Mouse (Mus musculus) small intestine, adult 2 months (tissue): ENCODE data around the gene Txnrd3. TPM values are rescaled to one million over a fixed set of nuclear protein-coding genes. Genes with fewer than 3 reads are reported as not detected.

Experiments used
- H3K27ac ChIP-seq: fragments of 200-500 bp; 2 replicates; pipeline ENCODE4 v1.5.1; 2012; ENCODE audit warnings: low read depth, low read length, control low read depth, inconsistent platforms; ENCODE audit not compliant: insufficient read depth
- H3K27me3 ChIP-seq: fragments of 200-500 bp; 2 replicates; pipeline ENCODE4 v1.6.1; 2012; ENCODE audit warnings: mild to moderate bottlenecking, moderate library complexity, low read length, inconsistent platforms; ENCODE audit not compliant: control insufficient read depth, insufficient read depth
- H3K36me3 ChIP-seq: fragments of 200-500 bp; 2 replicates; pipeline ENCODE4 v1.6.1; 2012; ENCODE audit warnings: mild to moderate bottlenecking, low read length, control low read depth, inconsistent platforms; ENCODE audit not compliant: control insufficient read depth, insufficient read depth
- H3K4me1 ChIP-seq: fragments of 200-500 bp; 2 replicates; pipeline ENCODE4 v1.6.1; 2012; ENCODE audit warnings: low read length, inconsistent platforms, mixed read lengths; ENCODE audit not compliant: control insufficient read depth, insufficient read depth, insufficient read length
- H3K4me3 ChIP-seq: fragments of 200-500 bp; 2 replicates; pipeline ENCODE4 v1.5.1; 2012; ENCODE audit warnings: low read depth, mild to moderate bottlenecking, control low read depth, inconsistent platforms, low read length, moderate library complexity
- CTCF ChIP-seq: fragments of 200-500 bp; IDR thresholded peaks from 2 replicates; pipeline ENCODE4 v1.5.1; 2012; ENCODE audit warnings: low read depth, mild to moderate bottlenecking, control low read depth, inconsistent platforms, low read length, moderate library complexity, mixed read lengths; ENCODE audit not compliant: insufficient replicate concordance, insufficient read length; ENCODE audit errors: extremely low read depth
- POLR2A ChIP-seq: fragments of 200-500 bp; IDR thresholded peaks from 2 replicates; pipeline ENCODE4 v1.6.1; 2012; ENCODE audit warnings: low read depth, mild to moderate bottlenecking, control low read depth, inconsistent platforms, low read length, moderate library complexity
- WGBS: fragments of 180-500 bp; shearing (Covaris S2); methylation state at CpG from one replicate; pipeline ENCODE4 v1.1.7; 2018; 5-methylcytosine and 5-hydroxymethylcytosine counted together
- polyA plus RNA-seq: library from polyadenylated mRNA; depleted of rRNA; stranded (reverse); fragments of >200 nt; gene quantifications from 2 replicates; pipeline ENCODE4 v1.2.3, GENCODE M21; 2012

Txnrd3 gene
- polyA plus RNA-seq, 1 experiment: 4.3 TPM

GRCm38 (mm10) chr6:89614107-89614471 lies 29.7 kb upstream of the Txnrd3 start:
- H3K36me3 ChIP-seq: no peaks in the 10 kb centered on the region
- H3K4me1 ChIP-seq: no peaks in the 10 kb centered on the region
- no peak overlapping the region for H3K4me3 ChIP-seq
- H3K27me3 ChIP-seq: no peaks in the 10 kb centered on the region
- 4% methylated on average over 2 of the region's 2 CpGs for WGBS
- TF ChIP-seq CTCF (no peak), POLR2A (no peak)
- H3K27ac ChIP-seq: no peak overlapping the region

- H3K36me3 ChIP-seq: no peaks in the 10 kb centered on the region
- no peak overlapping the region for H3K4me3 ChIP-seq
- WGBS: 63% methylated on average over 7 of the region's 7 CpGs
- H3K27me3 ChIP-seq: no peaks in the 10 kb centered on the region
- H3K27ac ChIP-seq: no peak overlapping the region
- TF ChIP-seq CTCF (no peak), POLR2A (no peak)
- no peaks in the 10 kb centered on the region for H3K4me1 ChIP-seq
Observed at GRCm38 (mm10) chr6:89614596-89615372, 29.0 kb upstream of the Txnrd3 start.

- 60% methylated on average over 7 of the region's 7 CpGs for WGBS
- H3K4me1 ChIP-seq: no peaks in the 10 kb centered on the region
- no peak overlapping the region for H3K4me3 ChIP-seq
- H3K36me3 ChIP-seq: no peaks in the 10 kb centered on the region
- TF ChIP-seq CTCF (no peak), POLR2A (no peak)
- no peak overlapping the region for H3K27ac ChIP-seq
- no peaks in the 10 kb centered on the region for H3K27me3 ChIP-seq
Observed at GRCm38 (mm10) chr6:89615373-89615755, 28.4 kb upstream of the Txnrd3 start.

GRCm38 (mm10) chr6:89622647-89623046 lies 21.1 kb upstream of the Txnrd3 start:
- Histone ChIP-seq H3K4me1 (no peaks in the 10 kb centered on the region), H3K27ac (no peak overlapping the region), H3K4me3 (no peak overlapping the region), H3K27me3 (no peaks in the 10 kb centered on the region), H3K36me3 (no peaks in the 10 kb centered on the region)
- TF ChIP-seq POLR2A (no peak), CTCF (no peak)
- 70% methylated on average over 3 of the region's 3 CpGs for WGBS

- 59% methylated on average over 8 of the region's 8 CpGs for WGBS
- TF ChIP-seq CTCF (no peak), POLR2A (no peak)
Observed at GRCm38 (mm10) chr6:89628045-89628785, 15.6 kb upstream of the Txnrd3 start.

GRCm38 (mm10) chr6:89631809-89632562 lies 11.8 kb upstream of the Txnrd3 start:
- H3K27me3 ChIP-seq: no peaks in the 10 kb centered on the region
- peak; percentile 64; the same call in 1 of the 2 replicates for TF ChIP-seq CTCF
- TF ChIP-seq POLR2A: no peak
- 11% methylated on average over 10 of the region's 10 CpGs for WGBS

More at GRCm38 (mm10) chr6:89628045-89628785, 15.6 kb upstream of the Txnrd3 start:
- Histone ChIP-seq H3K4me1 (0 out of 2 replicates have a peak, but pooled peaks cover 2% of the 10 kb centered on the region), H3K27me3 (no peaks in the 10 kb centered on the region), H3K36me3 (no peaks in the 10 kb centered on the region), H3K27ac (no peak overlapping the region), H3K4me3 (no peak overlapping the region)

GRCm38 (mm10) chr6:89633115-89633514 lies 10.7 kb upstream of the Txnrd3 start:
- Histone ChIP-seq H3K4me3 (no peak overlapping the region), H3K27ac (no peak overlapping the region), H3K4me1 (0 out of 2 replicates have a peak, but pooled peaks cover 2% of the 10 kb centered on the region), H3K27me3 (no peaks in the 10 kb centered on the region), H3K36me3 (no peaks in the 10 kb centered on the region)
- TF ChIP-seq CTCF: no peak
- WGBS: 77% methylated on average over 7 of the region's 7 CpGs

More at GRCm38 (mm10) chr6:89631809-89632562, 11.8 kb upstream of the Txnrd3 start:
- no peaks in the 10 kb centered on the region for H3K36me3 ChIP-seq
- H3K4me3 ChIP-seq: no peak overlapping the region
- no peak overlapping the region for H3K27ac ChIP-seq
- H3K4me1 ChIP-seq: 0 out of 2 replicates have a peak, but pooled peaks cover 2% of the 10 kb centered on the region
